Mouse (Mus musculus) CH12.LX (cell line): ENCODE results near the gene Ovol3.

Experiments
- CTCF ChIP-seq, 2 experiments: IDR thresholded peaks in 1 of 2; conservative IDR thresholded peaks in 1 of 2; 2 replicates each; pipeline ENCODE4 v1.5.1; 2011 to 2012; ENCODE audit warnings: low read depth in 2 of 2, low read length in 2 of 2, improper control_type of control experiment in 1 of 2, inconsistent platforms in 1 of 2, mild to moderate bottlenecking in 1 of 2, moderate library complexity in 1 of 2
- ELF1 ChIP-seq: IDR thresholded peaks from 2 replicates; pipeline ENCODE4 v1.6.1; 2014; ENCODE audit warnings: low read depth, mild to moderate bottlenecking, inconsistent platforms, low read length, improper control_type of control experiment
- MAX ChIP-seq: IDR thresholded peaks from 2 replicates; pipeline ENCODE4 v1.6.1; 2011; ENCODE audit warnings: low read length, improper control_type of control experiment
- NRF1 ChIP-seq: IDR thresholded peaks from 2 replicates; pipeline ENCODE4 v1.6.1; 2014; ENCODE audit warnings: low read depth, mild to moderate bottlenecking, inconsistent platforms, low read length, improper control_type of control experiment, moderate library complexity

- TF ChIP-seq CTCF (conservative IDR thresholded peaks at IDR 0.05 in 1 of 2, IDR thresholded peaks at IDR 0.05 in 1 of 2; ENCODE audit: low read depth in 2 of 2, low read length in 2 of 2) (no peak), NRF1 (no peak), MAX (no peak), ELF1 (no peak)
These were observed 19.6 kb downstream of the Ovol3 start for GRCm38 (mm10) chr7:30215875-30216274.
